Mouse (Mus musculus) kidney, postnatal 25 days (tissue): ENCODE measurements at regions not wholly inside any gene's neighbourhood (a gene's known extent, or its start where the extent isn't known, plus 50 kb on each side); places are given as distances from the start of the nearest gene placed in this dataset.
A peak's percentile ranks its signal among the peaks of the same experiment; 100 is the strongest.

Source experiments
- DNase-seq, 2 experiments: peaks; one replicate each; pipeline ENCODE4 v3.0.0; 2021; ENCODE audit warnings: mixed read lengths in 2 of 2

DNA sequence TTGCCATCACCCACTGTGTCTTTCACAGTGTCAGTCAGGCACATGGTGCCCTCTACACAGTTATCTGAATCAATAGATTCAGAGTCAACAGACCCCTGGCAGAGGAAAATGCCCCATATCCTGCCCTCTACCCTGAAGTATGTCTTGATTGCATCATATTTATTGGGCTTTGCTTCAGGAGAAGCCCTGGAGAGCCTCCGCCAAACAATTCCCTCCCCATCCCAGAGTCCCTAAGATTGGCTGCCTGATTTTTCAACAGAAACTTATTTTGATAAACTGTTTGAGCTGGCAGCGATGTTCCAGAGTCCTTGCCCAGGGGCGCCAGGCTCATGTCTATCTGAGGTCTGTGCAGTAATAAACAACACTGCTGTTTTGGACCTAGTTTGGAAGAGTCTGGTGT is 117.2 kb upstream of the Dusp10 start:
- no peak for DNase-seq

DNA sequence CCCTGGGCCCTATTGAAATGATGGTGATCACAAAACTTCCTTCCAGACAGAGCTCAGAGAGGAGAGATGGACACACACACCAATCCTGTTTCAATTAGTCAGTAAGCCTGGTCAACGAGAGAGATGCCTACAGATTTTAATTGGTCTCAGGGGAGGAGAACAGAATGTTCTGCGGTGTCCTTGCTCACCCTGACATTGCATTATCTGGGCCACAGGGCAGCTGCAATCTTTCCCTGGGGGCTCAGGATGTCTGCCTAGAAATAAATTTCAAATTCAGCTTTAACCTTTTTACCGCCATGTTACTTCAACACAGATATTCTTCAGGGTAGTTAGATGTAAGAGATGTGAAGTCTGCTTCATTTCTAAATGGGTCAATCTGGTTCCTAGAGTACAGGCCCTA is 115.0 kb upstream of the Dusp10 start:
- DNase-seq, result no peak

DNA sequence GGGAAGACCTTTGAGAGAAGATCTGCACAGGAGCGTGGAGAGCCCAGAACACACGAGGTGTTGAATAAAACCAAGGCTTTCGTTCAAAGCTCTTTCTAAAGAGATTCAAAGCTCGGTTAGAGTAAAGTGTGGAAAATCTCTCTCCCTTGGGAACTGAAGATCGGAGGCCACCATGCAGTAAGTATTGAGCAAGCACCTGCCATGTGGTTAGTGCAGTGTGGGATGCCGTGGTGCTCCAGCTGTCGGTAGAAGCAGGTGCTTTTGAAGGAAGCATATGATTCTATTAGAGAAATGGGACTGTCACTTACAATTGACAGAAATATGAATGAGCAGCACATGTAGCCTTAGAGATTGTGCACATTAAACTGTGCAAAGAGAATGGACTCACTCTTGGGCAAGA is 108.5 kb upstream of the Dusp10 start:
- no peak for DNase-seq

DNA sequence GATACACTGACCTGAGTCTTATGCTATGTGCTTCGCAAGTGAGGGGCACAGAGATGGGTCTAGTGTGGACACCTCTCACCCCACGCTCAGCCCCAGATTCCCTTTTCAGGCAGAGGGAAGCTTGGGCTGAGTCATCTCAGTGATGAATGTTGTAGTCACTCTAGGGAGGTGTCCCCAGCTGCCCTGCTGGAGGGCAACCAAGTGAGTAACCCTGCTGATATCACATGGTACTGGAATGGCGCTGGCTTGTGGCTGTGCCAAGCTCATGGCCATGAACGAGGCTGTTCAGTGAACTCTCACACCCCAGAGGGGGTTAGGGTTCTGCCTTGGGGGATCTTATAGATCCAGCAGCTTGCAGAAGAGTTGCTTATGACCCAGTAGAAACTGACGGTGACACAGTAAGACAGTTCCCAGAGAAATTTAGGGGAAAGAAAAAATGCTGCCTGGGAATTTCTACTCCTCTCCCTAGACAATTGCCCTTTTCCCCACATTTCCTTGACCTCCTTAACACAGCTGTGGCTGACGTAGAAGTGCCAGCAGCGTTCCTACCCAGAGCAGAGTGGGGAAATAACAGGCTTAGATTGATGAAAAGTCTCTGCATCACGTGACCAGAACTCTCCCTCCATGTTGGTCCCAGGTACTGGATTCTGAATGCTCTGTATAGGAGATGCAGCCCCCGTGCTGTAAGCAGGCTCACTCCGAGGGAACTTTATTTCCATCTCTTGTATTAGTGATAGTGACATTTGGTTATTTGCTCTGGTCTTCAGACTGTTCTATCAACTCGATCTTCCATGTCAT is 107.6 kb upstream of the Dusp10 start:
- DNase-seq, result peak in 1 of 2 experiments; percentile 51

DNA sequence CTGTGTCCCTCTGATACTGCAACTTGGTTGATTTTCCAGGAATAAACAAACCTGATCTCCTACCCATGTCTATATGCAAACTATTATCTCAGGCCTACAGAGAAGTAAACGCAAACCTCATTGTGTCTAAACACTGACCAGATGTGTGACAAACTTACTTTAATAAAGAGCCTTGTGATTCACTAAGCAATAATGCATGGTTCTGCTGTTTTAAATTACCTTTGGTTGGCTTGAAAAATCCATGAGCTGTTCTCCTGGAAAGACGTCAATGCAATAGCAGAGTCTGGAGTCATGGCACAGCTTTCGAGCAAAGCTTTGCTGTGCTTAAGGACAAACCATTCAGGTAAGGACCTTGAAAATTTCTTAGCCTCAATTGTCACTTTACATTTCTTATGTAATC is 95.4 kb upstream of the Dusp10 start:
- DNase-seq, result no peak

DNA sequence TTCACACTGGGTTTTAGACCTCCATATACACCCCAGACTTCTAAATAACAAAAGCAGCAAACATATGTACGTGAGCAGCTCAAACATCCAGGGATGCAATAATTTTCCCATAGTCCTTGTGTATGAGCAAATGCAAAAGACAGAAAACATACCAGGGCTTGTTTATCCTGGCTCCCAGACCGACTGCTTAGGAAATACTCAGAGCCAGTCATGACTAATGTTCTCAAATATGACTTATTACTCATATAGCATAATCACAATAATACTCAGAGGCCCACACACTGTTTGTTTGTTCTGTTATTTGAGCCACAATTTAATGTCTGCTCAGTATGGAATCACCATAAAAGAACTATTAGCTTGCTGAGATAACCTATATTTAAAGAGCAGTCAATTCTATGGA is 91.8 kb upstream of the Dusp10 start:
- DNase-seq, result no peak

DNA sequence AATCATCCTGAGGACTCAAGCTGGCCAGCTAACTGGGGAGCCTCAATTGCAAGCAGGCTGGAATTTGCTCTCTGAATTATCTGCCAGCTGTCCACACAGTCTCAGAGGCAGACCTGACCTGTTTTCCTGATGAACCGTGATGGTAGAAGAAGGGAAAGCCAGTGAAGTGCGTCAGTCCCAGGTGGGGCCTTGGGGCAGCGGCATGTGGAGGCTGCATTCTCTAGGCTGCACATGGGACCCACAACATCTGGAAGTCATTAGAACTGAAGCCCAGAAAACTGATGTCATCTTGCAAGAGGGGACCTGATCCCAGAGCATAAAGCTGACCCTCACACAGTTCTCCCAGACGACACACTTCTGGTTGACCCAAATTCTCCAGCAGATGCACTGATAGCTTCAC is 84.6 kb upstream of the Dusp10 start:
- DNase-seq, result no peak

DNA sequence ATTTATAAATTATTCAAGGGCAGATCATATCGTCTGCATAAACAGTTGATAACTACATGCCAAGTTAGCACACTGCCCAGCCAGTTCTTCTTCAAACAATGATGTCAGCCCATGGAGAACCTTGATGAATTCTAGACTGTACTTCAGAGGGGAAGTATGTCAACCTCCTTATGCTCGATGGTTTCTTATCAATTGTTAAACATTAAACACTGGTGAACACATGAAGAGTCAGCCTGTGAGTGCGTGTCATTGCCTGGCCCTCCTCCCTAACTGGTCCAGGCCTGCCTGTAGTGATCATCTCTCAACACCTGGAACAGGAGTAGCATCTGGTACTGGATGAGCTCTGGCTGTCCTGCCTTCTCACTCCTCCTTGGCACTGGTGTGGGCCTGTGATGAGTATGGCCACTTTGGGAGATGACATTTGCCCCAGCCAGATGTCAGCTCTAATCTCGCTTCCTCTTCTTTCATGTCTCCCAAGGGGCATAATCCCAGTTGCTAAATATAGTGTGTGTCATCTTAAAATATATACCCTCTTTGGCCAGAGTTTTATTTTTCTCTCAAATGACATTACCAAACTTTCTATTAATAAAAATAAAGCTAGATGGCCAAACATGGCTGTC is 82.6 kb upstream of the Dusp10 start:
- DNase-seq, result no peak

DNA sequence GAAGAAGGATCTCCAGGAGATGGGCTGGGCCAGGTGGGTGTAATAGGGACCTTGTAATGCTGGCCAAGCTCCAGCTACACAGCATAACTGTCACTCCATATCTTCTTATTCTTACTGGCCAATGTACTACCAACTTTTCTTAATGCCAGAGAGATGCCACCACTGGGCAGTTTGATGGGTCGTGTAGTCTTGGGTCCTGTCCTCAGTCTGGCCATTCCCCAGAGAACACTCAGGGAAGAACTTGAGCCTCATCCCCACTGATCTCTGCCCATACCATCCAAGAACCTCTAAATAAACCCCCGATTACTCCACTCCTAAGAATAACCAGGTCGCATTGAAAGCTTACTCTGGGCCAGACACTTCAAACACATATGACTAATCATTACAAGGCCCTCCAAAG is 82.0 kb upstream of the Dusp10 start:
- DNase-seq, result no peak

DNA sequence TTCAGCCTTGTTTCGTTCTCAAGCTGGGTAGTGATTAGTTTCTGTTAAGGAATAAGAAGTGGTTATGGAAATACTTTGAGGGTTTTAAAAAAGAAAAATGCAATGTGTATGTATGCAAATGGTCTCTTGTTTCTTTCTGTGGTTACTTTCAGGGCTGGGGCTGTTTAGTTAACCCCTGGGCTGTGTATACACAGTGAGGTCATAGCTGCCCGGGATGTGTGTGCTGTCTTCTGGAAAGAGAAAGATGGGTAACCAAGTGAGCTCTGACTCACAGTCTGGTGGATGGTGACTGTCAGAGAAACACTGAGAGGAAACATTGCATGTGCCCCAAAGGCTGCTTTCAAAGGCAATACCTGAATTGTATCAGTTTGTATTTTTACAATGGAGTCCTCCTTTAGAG is 79.3 kb upstream of the Dusp10 start:
- DNase-seq, result no peak

DNA sequence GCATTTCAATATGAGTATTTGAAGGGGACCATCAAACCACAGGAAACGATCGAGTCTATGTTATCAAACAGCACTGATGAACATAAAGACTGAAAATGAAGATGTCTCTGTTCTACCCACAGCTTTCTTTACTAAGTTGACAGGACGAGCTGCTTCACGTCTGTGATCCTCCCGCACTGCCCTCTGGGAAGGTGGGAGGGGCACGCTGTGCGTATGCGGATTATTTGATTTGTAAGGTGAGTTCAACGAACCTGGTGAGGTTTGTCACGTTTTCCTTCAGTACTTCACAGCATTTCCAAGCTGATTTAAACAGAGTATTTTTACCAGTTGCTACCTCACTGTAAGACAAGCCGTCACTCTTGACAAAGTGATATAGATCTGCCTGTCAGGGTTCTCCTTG is 75.9 kb upstream of the Dusp10 start:
- no peak for DNase-seq

DNA sequence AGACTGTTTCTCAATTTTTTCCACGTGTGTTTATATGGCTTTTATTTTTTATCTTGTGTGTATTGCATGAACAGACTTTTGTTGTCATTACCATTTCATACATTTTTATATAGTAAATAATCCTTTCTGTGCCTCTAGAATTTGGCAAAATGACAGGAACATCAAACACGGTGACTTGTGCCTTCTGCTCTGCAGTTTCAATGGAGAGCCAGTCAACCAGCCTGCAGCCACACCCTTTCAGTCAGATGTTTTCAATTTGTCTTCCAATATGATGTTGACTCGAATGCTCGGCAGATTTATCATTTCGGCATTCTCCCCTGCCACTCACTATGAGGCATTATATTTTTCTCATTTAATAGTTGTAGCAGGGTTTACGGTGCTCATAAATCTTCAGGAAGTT is 74.7 kb upstream of the Dusp10 start:
- DNase-seq, result no peak

DNA sequence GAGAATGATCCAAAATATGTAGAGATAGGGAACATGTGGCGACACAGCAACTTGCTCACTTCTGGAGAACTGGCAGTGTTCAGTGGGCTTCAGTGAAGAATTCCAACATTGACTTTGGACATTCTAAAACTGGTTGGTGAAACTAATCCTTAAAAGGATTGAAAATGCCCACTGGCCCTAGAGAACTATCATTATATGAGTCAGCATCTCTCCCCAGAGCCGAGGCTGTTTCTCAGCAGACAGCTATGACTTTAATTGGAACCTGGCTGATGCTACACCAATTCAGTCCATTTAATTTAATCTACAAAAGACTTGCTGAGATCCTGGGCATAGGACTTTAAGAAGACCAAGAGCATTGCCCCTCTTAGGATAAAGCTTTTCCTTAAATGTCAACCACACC is 72.4 kb upstream of the Dusp10 start:
- DNase-seq, result no peak

DNA sequence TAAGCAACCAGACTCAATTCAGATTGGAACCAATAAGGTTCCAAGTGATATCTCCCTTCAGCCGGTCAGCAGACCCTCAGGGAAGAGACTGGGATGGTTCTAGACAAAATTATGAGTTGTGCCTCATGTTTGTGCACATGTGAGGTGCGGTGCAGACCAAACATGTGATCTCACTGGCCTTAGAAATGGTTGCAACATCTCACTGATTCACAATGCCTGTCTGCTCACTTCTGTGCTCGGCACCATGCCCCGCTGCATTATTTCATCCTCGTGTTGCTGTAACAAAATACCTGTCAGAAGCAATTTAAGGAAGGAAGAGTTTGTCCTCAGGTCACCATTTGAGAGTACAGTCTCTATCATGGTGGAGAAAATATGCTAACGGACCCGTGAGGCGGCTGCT is 66.9 kb upstream of the Dusp10 start:
- no peak for DNase-seq

DNA sequence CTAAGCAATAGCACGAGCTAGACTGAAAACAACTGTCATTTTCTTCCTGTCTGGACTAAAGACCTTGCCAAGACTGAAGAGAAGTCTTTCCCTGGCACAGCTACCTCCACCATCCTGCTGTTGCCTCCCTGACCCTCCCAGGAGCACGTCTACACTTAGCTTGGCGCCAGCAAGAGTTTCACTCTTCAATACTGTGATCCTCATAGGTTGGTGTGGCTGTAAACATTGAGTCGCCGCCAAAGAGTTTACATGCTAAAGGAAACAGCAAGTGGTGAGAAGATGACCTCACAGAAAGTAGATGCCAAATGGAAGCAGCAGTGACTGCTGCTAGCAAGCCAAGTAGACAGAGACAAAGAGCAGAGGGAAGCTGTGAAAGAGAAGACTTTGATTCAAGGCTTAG is 66.0 kb upstream of the Dusp10 start:
- DNase-seq, result no peak

DNA sequence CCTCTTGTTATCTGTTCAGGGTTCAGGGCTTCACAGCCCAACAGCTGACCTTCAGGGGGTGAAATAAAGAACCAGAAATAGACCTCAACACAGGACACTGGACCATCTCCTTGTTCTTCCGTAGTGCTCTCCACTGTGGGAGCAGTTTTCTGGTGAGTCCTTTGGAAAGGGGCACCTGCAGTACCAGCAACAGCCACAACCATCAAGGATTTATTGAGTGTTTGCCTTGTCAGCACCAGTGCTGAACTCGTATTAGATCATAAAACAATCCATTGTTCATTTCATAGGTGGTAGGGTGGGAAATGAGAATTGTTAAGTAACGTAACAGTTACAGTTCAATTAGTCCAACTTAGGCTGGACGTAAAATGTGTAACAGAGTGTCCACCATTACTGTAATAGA is 63.9 kb upstream of the Dusp10 start:
- no peak for DNase-seq

DNA sequence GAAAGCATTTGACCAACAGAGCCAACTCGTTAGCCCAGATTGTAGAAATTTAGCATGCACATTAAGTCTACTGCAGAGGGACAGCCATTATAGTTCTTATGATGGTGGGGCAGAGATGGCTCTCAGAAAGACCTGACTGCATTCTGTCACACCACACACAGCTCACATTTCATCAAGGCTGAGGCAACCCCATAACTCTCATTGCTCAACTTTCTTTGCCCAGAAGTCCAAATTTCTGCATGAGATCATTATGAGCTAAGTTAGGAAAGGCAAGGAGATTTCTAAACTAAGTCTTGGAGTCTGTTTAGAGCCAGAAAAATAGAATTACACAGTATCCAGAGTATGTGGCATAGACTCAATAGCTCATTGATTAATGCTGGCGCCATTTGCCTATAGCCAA is 59.0 kb upstream of the Dusp10 start:
- DNase-seq, result no peak

DNA sequence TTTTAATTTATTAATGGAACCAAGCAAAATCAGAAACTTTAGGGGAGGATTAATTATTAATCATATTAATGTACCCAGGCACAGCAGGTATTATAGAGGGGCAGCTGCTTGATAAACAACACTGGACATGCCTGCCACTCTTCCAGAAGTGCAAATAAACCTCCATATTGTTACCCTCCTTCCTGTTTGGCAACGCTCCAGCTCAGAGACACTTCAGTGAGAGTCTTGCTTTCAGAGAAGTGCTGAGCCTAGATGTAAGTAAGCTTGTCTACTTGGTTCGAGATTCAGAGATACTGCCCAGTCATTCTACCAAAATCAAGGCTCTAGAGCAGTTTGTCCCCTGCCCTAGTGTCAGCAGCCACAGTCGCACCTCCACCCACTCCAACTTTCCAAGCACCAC is 56.7 kb upstream of the Dusp10 start:
- DNase-seq, result no peak

DNA sequence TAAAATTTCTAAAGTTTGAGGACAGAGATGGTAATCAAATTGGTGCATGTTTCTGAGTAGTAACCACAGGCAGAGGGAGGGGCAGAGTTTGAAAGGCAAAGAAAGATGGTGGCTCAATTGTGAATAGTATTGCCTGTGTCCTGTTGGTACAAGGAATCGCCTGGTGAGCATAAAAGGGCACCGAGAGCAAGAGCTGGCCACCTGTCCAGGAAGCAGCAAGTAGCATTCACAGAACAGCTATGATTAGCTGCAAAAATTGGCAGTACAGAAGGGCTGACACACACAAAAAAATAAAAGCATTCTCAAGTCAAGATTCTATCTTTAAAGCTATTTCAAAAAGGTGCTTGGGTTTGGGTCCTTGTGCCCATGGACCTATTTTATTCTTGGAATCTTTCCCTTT is 51.7 kb upstream of the Dusp10 start:
- no peak for DNase-seq

DNA sequence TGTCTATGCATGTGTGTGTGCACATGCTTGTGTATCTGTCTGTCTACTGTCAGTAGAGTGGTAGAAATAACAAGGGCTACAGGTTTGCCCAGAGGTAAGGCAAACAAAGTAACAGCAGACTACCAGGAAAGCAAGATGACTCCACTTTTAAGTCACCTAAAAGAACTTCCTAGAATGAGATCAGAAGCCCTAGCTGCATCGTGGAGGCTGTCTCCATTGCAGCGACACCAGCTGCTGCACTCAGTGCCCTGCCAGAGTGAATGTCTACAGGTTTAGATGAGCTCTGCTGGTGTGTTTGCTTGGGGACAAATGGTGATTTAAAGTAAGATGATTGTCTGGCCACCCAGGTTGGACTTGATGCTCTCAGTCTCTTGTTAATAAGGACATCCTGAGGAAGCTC is 50.6 kb upstream of the Dusp10 start:
- no peak for DNase-seq

DNA sequence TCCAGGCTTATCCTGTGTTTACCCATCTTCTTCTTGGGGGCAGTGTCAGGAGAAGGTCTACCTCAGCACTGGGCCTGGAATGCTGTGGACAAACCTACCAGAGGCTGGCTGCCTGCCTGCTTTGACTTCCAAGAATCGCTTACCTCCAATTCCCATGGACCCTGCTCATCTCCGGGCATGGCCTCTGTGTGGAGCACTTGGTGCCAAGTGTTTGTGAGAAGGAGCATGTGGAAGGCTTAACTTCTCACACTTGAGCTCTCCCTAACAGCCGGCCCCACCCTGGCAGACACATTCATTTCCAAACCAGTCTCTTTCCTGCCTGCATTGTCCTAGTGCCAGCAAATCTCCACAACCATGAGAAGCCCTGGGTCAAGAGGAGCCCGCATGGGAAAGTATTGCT is 49.8 kb upstream of the Dusp10 start:
- DNase-seq, result no peak
